Mouse (Mus musculus): ENCODE measurements at regions not wholly inside any gene's neighbourhood (a gene's known extent, or its start where the extent isn't known, plus 50 kb on each side); places are given as distances from the start of the nearest gene placed in this dataset.

DNA sequence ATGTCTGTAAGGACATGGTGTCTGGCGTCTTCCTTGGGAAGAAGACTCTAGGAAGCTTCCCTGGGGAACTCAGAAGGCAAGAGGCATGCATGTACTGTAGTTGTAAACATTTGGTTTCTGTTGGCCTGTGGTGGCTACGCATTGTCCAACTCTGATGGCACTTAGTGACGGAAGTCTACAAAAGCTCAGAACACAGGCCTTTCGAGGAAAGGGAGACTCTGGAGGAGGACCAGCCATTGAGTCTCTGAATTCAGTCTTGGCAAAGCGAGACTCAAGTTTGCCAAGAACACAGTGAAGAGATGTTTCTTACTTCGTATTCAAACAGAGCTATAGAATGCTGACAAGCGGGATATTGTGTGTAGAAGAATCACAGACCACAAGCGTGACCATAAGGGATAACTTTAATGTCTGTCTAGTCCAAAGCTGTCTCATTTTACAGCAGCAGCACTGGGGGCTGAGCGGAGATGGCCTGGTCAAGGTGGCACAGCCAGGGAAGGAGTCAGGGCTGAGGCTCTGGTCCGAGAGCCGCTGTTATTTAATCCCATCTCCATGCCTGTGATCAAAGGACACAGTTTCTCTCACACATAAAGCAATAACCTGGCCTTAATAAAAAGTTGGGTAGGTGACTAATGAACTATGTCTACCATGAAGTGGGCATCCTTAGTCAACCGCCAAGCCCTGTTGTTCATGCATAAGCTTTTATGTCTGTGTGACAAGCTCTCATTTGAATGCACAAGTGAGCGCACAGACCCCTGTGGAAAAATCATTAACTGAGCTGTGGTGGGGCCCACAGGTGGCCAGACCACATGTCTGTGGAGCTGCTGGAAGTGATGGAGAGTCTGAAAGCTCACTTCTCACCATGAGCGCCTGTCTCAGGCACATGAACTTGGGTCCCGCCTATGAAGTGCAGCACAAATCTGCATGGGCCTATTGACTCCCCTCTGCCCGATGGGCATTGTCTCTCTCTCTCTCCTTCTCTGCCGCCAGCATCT is 239.4 kb upstream of the Sall1 start:
- DNase-seq (ENCODE audit: low spot score in 2 of 2) = no peak

DNA sequence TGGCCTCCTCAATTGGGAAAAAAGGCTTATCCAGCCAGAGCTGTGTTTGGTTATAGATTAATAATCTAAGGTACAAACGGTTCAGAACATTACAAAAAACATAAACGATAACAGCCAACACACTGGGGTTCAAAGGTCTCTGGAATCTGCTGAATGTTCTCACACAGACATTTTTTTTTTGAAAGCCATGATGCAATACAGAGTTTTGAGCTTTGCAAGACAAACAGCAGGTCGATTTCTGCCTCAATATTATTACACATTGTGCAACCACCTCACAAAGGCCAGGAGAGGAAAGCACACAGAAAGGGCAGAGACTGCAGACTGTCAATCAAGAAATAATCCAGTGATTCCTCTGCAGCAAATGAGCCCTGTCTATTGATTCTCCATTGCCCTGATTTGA is 235.9 kb upstream of the Sall1 start:
- DNase-seq (ENCODE audit: low spot score in 2 of 2) = no peak

DNA sequence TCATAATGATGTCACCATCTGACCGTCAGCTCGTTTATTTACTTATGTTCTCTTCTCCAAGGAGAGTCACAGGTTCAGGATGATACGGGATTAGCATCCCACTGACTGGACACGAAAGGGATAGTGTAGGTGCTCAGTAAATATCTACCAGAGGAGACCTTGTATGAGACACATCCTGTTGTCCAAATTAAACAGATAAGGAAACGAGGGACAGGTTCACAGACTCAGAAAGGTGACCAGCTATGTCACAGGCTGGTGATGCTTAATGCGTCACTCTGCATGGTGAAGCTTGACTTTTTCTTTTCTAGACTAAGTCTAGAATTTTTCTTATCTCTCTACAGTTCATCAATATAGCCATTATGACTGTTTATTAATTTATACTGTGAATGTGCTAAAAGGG is 235.2 kb upstream of the Sall1 start:
- no peak for DNase-seq (ENCODE audit: low spot score in 2 of 2)

DNA sequence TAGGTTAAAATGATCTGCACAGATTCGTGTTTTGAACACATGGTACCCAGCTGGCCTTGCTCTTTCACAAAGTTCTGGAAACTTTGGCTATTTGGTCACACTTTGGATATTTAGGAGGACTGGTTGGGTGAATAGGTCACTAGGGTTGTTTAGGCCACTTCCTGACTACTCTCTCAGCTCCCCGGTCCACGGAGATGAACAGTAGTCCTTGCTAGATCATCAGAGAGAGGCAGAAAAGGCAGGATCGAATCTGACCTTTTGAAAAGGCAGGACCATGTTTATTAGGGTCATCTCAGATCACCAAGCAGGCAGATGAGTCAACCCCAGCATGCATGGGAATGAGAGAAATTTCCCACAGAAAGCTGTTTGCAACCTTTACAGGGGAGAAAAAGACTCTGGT is 229.3 kb upstream of the Sall1 start:
- no peak for DNase-seq (ENCODE audit: low spot score in 2 of 2)

DNA sequence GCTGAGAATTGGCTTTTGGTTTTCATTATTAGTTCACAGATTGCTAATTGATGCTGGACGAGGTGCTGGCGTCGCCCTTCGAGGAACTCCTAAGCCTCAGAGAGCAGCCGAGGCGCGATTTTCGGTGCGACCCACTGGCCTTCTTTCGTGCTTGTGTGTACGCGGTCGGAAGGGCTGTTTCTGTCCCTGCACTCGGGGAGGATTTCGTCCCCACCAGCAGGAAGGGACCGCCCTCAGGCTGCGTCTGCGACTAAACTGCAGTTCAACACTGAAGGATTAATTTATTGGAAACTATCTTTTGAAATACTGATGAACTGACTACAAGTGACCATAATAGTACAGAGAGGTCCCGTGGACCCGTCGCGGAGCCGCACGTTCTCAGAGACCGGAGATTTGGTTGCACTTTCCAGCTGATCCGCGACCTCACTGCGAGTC is 228.4 kb upstream of the Sall1 start:
- DNase-seq (ENCODE audit: low spot score in 2 of 2) = no peak

DNA sequence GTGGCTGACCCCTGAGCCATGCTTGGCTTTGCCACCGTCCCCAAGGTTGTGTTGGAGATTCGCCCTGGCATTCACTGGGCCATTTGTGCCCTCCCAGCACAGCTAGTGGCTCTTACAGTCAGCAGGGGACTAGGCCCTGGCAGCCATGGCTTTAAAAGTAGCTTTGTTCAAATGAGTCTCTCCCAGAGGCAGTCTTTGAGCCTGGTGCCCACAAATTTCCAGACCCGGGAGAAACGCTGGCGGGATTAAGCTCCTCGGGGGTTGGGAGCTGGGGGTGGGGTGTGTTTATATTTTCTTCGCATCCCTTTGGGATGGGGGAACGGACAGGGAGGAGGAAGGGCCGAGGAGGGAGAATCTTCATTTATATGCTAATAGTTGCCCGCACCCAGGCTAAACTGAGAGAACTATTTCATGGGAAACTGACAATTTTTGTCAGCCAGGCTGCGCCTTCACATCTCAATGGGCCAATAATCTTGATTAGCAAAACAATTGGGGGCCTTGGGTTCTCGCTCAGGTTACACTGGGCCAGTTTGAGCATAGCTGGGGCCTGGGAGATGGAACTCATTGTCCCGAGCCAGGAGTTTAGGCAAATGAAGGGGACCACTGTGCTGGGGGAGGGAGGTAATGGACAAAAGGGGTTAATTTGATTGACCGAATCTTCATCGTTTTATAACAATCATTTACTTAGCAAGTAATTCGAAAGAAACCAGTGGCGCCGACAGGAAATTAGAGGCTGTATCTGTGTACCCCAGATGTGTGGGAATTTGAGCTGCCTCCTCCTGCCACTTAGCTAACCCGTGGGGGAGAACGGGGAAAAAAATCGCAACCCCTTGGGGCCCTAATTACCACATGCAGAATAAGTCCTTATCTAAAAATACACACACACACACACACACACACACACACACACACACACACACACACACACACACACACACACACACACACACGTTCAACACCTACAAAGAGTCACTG is 227.7 kb upstream of the Sall1 start:
- no peak for DNase-seq (ENCODE audit: low spot score in 2 of 2)

DNA sequence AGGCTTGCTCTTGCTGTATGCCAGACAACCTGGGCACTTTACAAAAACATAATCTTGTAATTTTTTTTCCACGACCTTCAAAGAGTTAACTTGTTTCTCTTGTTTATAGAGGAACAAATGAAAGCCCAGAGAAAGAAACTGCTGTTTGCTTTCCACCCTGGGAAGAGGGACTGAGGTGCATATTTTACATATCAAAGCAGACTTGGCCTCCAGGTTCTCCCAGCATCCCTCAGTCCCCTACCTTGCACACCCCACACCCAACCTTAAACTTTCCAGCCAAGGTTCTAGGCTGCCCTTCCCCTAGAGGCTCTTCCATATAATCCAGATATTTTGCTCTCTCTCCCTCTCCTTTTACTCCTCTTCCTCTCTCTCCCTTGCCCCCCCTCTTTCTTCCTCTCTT is 226.0 kb upstream of the Sall1 start:
- DNase-seq (ENCODE audit: low spot score in 2 of 2) = no peak

DNA sequence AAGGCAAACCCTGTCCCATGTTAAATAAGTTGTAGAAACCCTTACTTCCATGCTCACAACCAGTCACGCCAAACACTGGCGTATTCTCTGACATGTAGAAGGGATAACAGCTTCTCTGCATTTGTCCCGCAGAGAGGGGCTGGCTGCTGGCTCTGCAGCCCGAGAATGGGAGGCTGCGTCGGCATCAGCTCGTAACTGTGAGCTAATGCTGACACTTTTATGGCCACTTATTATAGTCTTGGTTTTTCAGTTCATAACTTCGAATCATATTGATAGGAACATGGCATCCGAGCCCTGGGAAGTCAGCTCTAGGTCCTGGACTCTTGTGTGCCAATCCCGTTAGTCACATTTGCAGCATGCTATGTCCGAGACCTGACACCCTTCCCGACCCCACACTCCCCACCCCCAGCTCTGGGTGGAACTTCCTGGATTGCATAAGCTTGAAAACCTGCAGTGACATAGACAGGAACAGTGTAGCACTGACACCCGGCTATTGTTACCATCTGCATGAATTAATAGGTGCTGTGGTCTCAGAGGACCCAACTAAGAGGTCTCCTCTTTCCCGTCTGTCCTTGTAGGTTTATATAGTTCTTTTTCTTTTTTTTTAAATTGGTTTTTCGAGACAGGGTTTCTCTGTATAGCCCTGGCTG is 217.3 kb upstream of the Sall1 start:
- DNase-seq (ENCODE audit: low spot score in 2 of 2) = no peak

DNA sequence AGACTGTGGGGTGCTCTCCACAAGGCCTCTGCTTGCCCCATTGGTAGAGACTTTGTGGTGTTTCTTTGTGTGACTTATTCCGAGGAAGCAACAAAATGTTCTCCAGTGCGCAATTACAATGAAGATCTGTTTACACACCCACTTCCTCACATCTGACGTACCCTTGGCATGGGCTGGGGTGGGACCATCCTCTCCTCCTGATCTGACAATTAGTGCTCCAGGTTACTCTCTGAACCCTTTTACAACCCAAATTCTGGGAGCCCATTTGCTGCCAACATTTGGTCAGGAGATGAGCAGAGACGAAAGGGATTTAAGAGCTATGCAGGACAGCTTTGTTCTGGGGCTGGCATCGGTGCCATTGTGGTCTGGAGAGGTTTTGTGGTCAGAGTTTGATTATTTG is 215.9 kb upstream of the Sall1 start:
- DNase-seq (ENCODE audit: low spot score in 2 of 2) = no peak

DNA sequence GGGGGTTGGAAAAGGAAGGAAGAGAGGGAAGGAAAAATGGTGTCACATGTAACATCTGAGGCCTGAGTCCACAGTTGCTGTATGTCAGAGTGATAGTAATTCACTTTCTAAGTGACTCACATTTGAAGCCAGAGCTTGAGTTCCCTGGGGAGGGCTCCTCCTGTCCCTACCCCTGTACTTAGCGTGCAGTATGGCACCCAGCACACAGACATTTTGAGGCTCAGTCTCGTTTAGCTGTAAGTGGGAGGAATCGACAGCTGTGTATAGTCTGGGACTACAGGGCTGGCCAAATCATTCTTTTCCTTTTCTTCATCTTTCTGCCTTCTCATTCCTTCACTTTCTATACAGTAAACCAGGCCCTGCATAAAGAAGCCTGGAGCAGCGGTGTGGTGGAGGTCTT is 202.4 kb upstream of the Sall1 start:
- DNase-seq (ENCODE audit: low spot score in 2 of 2) = no peak

DNA sequence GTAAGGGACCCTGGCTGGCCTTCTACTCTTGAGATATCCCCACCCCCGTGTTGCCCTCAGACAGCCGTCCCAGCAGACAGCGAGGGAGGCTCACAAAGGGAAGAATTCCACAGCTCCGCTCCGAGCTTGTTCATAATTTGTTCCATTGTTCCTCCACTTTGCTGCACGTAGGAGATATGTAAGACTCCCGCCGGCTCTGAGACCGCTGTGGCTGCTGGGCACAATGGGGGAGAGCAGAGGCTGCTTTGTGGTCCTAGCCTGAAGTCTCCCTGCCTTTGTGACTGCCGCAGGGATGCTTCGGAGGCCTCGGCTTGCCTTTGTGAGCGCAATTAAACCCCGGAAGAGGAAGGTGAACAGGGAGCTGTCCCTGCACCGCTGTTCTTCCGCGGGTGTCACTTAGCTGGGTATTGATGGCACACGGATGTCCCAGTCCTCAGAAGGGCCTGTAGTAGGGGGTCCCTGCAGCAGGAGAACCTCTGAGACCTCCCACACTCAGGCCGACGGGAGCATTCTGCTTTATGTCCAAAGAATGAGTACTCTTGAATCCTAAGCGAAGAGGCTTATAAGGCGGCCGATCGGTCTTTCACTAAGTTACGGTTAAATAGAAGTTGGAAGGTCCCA is 201.3 kb upstream of the Sall1 start:
- no peak for DNase-seq (ENCODE audit: low spot score in 2 of 2)

DNA sequence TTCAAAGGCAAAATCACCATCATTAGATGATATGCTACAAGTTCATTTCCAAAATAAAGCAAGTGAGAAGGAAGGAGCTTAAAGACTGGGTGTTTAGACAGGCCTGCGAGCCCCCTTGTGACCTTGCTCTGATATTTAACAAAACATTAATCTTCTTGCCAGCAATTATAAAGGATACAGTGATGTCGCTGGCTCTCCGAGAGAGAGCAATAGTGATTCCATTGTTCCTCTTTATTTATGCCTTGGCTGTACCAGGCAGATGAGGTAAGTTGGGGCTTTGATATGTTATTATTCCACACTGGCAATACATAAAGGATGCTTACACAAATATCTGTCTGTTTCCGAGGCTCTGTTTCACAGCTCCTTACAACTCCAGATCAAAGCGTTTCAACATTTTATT is 197.7 kb upstream of the Sall1 start:
- no peak for DNase-seq (ENCODE audit: low spot score in 2 of 2)

DNA sequence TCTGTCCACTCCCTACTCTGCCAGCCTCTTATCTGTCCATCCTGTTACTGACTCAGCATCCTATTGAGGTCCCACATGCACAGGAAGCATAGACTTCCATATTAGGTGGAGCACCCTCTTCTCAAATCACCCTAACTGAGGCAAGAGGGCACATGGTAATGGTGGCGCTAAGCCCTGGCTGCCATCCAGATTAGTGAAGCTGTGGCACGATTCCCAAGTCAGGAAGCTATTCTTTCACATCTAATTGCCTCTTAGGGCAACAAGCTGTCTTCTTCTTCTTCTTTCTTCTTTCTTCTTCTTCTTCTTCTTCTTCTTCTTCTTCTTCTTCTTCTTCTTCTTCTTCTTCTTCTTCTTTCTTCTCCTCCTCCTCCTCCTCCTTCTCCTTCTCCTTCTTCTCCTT is 195.7 kb upstream of the Sall1 start:
- no peak for DNase-seq (ENCODE audit: low spot score in 2 of 2)

DNA sequence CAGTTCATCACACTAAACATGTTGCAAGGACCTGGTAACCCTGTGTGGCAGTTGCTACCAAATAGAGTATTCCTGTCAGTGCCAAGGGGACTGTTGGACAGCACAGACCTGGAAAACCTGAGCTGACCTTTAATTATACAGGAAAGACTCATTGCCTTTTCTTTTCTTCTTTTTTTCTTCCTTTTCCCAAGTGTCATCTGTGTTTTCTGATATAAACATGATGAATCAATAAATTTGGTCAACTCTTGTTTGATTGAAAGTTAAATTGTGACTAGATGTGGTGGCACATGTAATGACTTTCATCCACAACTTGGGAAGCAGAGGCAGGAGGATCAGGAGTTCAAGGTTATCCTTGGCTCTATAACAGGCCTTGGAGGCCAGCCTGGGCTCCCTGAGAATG is 190.1 kb upstream of the Sall1 start:
- no peak for DNase-seq (ENCODE audit: low spot score in 2 of 2)

DNA sequence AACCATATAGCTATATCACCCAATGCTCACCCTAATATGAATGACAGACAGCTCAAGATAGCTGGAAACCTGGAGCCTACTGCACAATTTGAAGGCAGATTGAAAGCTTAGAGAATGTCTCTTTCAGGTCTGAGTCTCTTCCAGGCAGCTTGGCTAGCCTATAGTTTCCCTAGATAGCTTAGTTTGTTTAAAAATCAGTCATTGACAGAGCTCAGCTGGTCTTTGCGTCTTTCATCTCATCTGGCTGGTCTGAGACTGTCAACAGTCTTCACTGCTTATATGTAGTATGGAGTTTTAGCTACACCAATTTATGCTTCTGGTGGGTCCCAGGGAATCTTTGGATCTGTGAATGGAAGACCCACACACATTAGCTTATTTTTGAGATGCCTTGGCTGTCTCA is 188.4 kb upstream of the Sall1 start:
- DNase-seq (ENCODE audit: low spot score in 2 of 2) = no peak

DNA sequence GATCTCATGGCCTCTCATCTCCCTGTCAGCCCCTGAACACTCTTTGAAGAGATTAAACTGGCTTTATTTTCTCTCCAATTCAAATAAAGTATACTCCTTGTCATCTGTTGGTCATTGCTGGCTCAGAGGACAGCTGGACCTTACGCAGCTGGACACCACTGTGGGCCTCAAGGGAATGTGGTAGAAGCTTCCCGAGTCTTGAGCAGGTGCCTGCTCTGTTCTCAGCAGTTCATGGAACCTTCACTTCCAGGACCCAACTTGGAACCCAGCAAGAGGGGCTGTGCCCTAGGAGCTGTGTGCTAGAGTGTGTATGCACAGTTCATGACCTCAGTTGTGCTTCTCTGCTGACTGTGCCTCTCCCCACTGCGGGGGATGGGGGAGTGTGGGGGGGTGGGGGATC is 185.2 kb upstream of the Sall1 start:
- DNase-seq (ENCODE audit: low spot score in 2 of 2) = no peak

DNA sequence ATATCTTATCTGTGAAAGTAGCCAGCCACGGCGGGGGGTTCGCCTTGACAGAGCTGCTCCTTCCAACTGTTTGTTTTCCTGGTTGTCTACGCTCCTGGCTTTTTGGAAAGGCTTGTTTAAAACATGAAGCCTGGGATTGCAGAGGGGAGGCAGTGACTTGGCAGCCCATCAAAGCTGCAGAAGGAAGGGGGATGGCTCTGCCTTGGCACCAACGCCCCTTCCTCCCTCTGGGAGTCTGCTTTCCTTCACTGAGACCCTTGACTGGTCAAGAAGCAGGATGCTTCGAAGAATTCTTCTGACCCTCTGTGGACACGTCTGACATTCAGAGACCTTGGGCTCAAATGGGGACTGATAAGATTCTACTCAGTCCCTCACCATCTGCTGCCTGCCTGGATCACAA is 176.9 kb upstream of the Sall1 start:
- no peak for DNase-seq (ENCODE audit: low spot score in 2 of 2)

DNA sequence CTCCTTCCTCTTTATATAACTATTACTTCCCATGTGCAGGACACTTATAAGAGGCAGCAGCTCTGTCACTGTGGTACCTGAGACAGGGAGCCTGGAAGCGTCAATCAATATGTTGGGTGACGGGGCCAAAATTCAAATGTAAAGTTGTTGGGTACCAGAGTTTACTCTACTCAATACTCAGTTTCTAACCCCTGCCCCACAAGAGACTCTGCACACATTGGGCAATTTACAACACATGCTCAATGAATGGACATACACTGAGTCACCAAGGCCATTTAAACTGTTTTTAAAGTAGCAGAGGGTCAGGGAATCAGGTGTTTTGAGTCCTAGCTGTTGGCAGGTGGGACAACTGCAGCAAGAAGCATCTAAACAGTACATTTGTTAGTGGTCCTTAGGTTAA is 176.4 kb upstream of the Sall1 start:
- DNase-seq (ENCODE audit: low spot score in 2 of 2) = no peak

DNA sequence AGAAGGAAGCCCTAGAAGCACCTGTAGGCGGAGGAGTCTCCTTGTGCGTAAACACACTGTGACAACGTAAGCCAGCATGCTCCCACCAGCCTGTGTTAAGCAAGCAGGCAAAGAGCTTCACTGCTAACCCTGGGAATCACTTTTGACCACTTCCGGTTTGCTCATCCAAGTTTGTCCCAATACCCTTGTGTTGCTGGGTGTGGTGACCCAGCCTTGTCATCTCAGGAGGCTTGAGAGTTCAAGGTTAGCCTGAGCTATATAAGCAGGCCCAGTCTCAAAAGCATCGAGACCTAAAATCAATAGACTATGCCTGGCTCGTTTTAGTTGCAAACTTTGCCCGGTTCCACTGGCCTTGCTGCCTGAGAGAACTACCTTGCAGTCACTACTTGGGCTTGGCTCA is 175.2 kb upstream of the Sall1 start:
- no peak for DNase-seq (ENCODE audit: low spot score in 2 of 2)

DNA sequence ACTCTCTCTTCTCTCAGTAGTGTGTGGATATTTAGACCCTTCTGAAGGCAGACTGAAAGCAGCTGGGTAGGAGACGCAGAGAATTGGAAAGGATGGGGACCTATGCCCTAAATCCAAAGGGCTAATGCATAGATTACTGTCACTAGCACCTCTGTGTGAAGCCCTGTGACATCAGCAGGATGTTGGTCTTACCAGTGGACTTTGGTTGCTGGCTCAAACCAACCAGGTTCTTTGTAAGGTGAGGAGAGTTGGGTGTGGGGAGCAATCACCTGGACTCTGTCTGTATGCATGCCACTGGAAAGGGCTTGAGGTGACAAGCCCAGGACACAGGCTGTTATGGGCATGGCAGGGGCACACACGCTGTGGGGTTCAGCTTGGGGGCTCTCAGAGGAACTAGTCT is 173.7 kb upstream of the Sall1 start:
- DNase-seq (ENCODE audit: low spot score in 2 of 2) = no peak

DNA sequence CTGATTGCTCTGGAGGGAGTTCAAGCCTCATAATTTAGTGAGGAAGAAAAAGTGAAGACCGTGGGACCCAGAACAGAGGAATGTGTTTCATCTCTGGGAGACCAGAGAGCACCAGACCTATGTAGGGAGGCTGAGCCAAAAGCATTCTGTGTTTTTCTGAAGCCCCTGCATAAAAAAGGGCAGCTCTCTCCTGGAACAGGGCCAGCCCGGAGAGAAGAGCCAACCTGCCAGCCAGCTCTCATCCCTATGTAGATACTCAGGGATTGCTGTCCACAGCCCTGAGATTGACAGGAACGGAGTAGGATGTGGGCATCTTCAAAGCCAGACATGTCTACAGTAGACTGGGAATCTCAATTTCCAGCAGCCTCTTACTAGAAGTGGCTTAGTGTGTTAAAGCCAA is 168.0 kb upstream of the Sall1 start:
- no peak for DNase-seq (ENCODE audit: low spot score in 2 of 2)

DNA sequence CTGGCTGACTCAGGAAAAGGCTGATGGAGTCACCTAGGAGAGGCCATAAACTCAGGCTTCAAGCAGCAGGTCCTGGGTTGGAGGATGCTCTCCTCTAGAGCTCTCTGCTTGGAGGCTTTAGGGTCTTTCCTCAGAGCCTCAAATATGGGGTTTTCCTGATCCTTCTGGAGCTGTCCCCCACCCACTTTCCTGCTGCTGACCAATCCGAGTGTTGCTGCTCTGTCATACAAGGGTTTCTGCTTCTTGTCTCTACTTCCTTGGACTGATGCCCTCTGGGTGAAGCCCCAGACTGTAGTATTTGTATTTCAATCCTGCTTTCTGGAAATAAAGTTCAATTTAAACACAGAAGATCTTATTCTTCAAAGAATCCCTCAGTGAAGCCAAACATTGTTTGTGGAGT is 166.7 kb upstream of the Sall1 start:
- DNase-seq (ENCODE audit: low spot score in 2 of 2) = no peak

Data from spleen, postnatal 36 days (tissue).